Mouse (Mus musculus): Measurements from ENCODE around the gene Slc25a21. TPM values are rescaled to one million over a fixed set of nuclear protein-coding genes. Genes with fewer than 3 reads are reported as not detected.

Slc25a21 gene
- polyA plus RNA-seq, 1 experiment from 2014 or later = 4.1 TPM

GRCm38 (mm10) chr12:56781196-56781595, 416.1 kb downstream of the Slc25a21 start:
- Histone ChIP-seq H3K4me3 (ENCODE audit: low read depth, low read length) (no peak overlapping the region), H3K36me3 (ENCODE audit: control insufficient read depth, insufficient read depth, low read length) (no peaks in the 10 kb centered on the region), H3K27ac (ENCODE audit: low read length) (no peak overlapping the region), H3K9me3 (ENCODE audit: control insufficient read depth, low read depth, low read length) (no peaks in the 10 kb centered on the region), H3K4me1 (ENCODE audit: control insufficient read depth, insufficient read depth, low read length) (no peaks in the 10 kb centered on the region), H3K4me2 (replicated peaks; ENCODE audit: low read depth, low read length) (no peak overlapping the region), H3K9ac (replicated peaks; ENCODE audit: low read depth, low read length) (no peak overlapping the region), H3K27me3 (ENCODE audit: control insufficient read depth, insufficient read depth, low read length) (no peaks in the 10 kb centered on the region)
- 75% methylated on average over 5 of the region's 5 CpGs for WGBS
- no peak for ATAC-seq (ENCODE audit: insufficient number of reproducible peaks, insufficient read depth, low FRiP score, low read depth)

GRCm38 (mm10) chr12:56779621-56780020, 417.7 kb downstream of the Slc25a21 start:
- Histone ChIP-seq H3K36me3 (ENCODE audit: control insufficient read depth, insufficient read depth, low read length) (no peaks in the 10 kb centered on the region), H3K4me3 (ENCODE audit: low read depth, low read length) (no peak overlapping the region), H3K27me3 (ENCODE audit: control insufficient read depth, insufficient read depth, low read length) (no peaks in the 10 kb centered on the region), H3K4me1 (ENCODE audit: control insufficient read depth, insufficient read depth, low read length) (no peaks in the 10 kb centered on the region), H3K4me2 (replicated peaks; ENCODE audit: low read depth, low read length) (no peak overlapping the region), H3K27ac (ENCODE audit: low read length) (no peak overlapping the region), H3K9me3 (ENCODE audit: control insufficient read depth, low read depth, low read length) (no peaks in the 10 kb centered on the region), H3K9ac (replicated peaks; ENCODE audit: low read depth, low read length) (no peak overlapping the region)
- 81% methylated on average over 3 of the region's 3 CpGs for WGBS
- ATAC-seq (ENCODE audit: insufficient number of reproducible peaks, insufficient read depth, low FRiP score, low read depth) = no peak

- H3K4me1 ChIP-seq (ENCODE audit: control insufficient read depth, insufficient read depth, low read length) = no peaks in the 10 kb centered on the region
- H3K9ac ChIP-seq (replicated peaks; ENCODE audit: low read depth, low read length) = no peak overlapping the region
- no peaks in the 10 kb centered on the region for H3K9me3 ChIP-seq (ENCODE audit: control insufficient read depth, low read depth, low read length)
- H3K4me2 ChIP-seq (replicated peaks; ENCODE audit: low read depth, low read length) = no peak overlapping the region
- no peak for ATAC-seq (ENCODE audit: insufficient number of reproducible peaks, insufficient read depth, low FRiP score, low read depth)
- H3K27me3 ChIP-seq (ENCODE audit: control insufficient read depth, insufficient read depth, low read length) = no peaks in the 10 kb centered on the region
- no peak overlapping the region for H3K4me3 ChIP-seq (ENCODE audit: low read depth, low read length)
- WGBS = 57% methylated on average over 6 of the region's 6 CpGs
- H3K27ac ChIP-seq (ENCODE audit: low read length) = no peak overlapping the region
- H3K36me3 ChIP-seq (ENCODE audit: control insufficient read depth, insufficient read depth, low read length) = no peaks in the 10 kb centered on the region
Measured at GRCm38 (mm10) chr12:56773941-56774340, 423.3 kb downstream of the Slc25a21 start.

GRCm38 (mm10) chr12:56769421-56769820, 427.9 kb downstream of the Slc25a21 start:
- ATAC-seq (ENCODE audit: insufficient number of reproducible peaks, insufficient read depth, low FRiP score, low read depth) = no peak
- H3K27me3 ChIP-seq (ENCODE audit: control insufficient read depth, insufficient read depth, low read length) = no peaks in the 10 kb centered on the region
- H3K36me3 ChIP-seq (ENCODE audit: control insufficient read depth, insufficient read depth, low read length) = no peaks in the 10 kb centered on the region
- no peak overlapping the region for H3K4me2 ChIP-seq (replicated peaks; ENCODE audit: low read depth, low read length)
- 81% methylated on average over 5 of the region's 5 CpGs for WGBS
- H3K4me3 ChIP-seq (ENCODE audit: low read depth, low read length) = no peak overlapping the region
- H3K4me1 ChIP-seq (ENCODE audit: control insufficient read depth, insufficient read depth, low read length) = no peaks in the 10 kb centered on the region
- H3K27ac ChIP-seq (ENCODE audit: low read length) = no peak overlapping the region
- no peaks in the 10 kb centered on the region for H3K9me3 ChIP-seq (ENCODE audit: control insufficient read depth, low read depth, low read length)
- H3K9ac ChIP-seq (replicated peaks; ENCODE audit: low read depth, low read length) = no peak overlapping the region

- H3K27ac ChIP-seq (ENCODE audit: low read length) = no peak overlapping the region
Measured at GRCm38 (mm10) chr12:56767474-56767873, 429.8 kb downstream of the Slc25a21 start.

GRCm38 (mm10) chr12:56737104-56737503, 460.2 kb downstream of the Slc25a21 start:
- H3K9ac ChIP-seq (replicated peaks; ENCODE audit: low read depth, low read length) = no peak overlapping the region
- H3K4me2 ChIP-seq (replicated peaks; ENCODE audit: low read depth, low read length) = no peak overlapping the region
- no peaks in the 10 kb centered on the region for H3K9me3 ChIP-seq (ENCODE audit: control insufficient read depth, low read depth, low read length)
- H3K4me3 ChIP-seq (ENCODE audit: low read depth, low read length) = no peak overlapping the region
- H3K27me3 ChIP-seq (ENCODE audit: control insufficient read depth, insufficient read depth, low read length) = no peaks in the 10 kb centered on the region
- no peaks in the 10 kb centered on the region for H3K36me3 ChIP-seq (ENCODE audit: control insufficient read depth, insufficient read depth, low read length)
- no peak overlapping the region for H3K27ac ChIP-seq (ENCODE audit: low read length)
- H3K4me1 ChIP-seq (ENCODE audit: control insufficient read depth, insufficient read depth, low read length) = no peaks in the 10 kb centered on the region
- 78% methylated on average over 4 of the region's 4 CpGs for WGBS
- no peak for ATAC-seq (ENCODE audit: insufficient number of reproducible peaks, insufficient read depth, low FRiP score, low read depth)

More at GRCm38 (mm10) chr12:56767474-56767873, 429.8 kb downstream of the Slc25a21 start:
- ATAC-seq (ENCODE audit: insufficient number of reproducible peaks, insufficient read depth, low FRiP score, low read depth) = no peak
- no peaks in the 10 kb centered on the region for H3K36me3 ChIP-seq (ENCODE audit: control insufficient read depth, insufficient read depth, low read length)
- H3K4me3 ChIP-seq (ENCODE audit: low read depth, low read length) = no peak overlapping the region
- no peak overlapping the region for H3K9ac ChIP-seq (replicated peaks; ENCODE audit: low read depth, low read length)
- WGBS = 80% methylated on average over 6 of the region's 6 CpGs
- H3K4me1 ChIP-seq (ENCODE audit: control insufficient read depth, insufficient read depth, low read length) = no peaks in the 10 kb centered on the region
- no peaks in the 10 kb centered on the region for H3K27me3 ChIP-seq (ENCODE audit: control insufficient read depth, insufficient read depth, low read length)
- no peaks in the 10 kb centered on the region for H3K9me3 ChIP-seq (ENCODE audit: control insufficient read depth, low read depth, low read length)
- H3K4me2 ChIP-seq (replicated peaks; ENCODE audit: low read depth, low read length) = no peak overlapping the region

GRCm38 (mm10) chr12:56727631-56728030, 469.6 kb downstream of the Slc25a21 start:
- no peak overlapping the region for H3K4me2 ChIP-seq (replicated peaks; ENCODE audit: low read depth, low read length)
- no peak overlapping the region for H3K9ac ChIP-seq (replicated peaks; ENCODE audit: low read depth, low read length)
- no peaks in the 10 kb centered on the region for H3K9me3 ChIP-seq (ENCODE audit: control insufficient read depth, low read depth, low read length)
- H3K4me3 ChIP-seq (ENCODE audit: low read depth, low read length) = no peak overlapping the region
- no peaks in the 10 kb centered on the region for H3K27me3 ChIP-seq (ENCODE audit: control insufficient read depth, insufficient read depth, low read length)
- ATAC-seq (ENCODE audit: insufficient number of reproducible peaks, insufficient read depth, low FRiP score, low read depth) = no peak
- 47% methylated on average over 4 of the region's 4 CpGs for WGBS
- no peaks in the 10 kb centered on the region for H3K4me1 ChIP-seq (ENCODE audit: control insufficient read depth, insufficient read depth, low read length)
- no peak overlapping the region for H3K27ac ChIP-seq (ENCODE audit: low read length)
- no peaks in the 10 kb centered on the region for H3K36me3 ChIP-seq (ENCODE audit: control insufficient read depth, insufficient read depth, low read length)

GRCm38 (mm10) chr12:56718707-56719051, 478.6 kb downstream of the Slc25a21 start:
- H3K27me3 ChIP-seq (ENCODE audit: control insufficient read depth, insufficient read depth, low read length) = no peaks in the 10 kb centered on the region
- no peak for ATAC-seq (ENCODE audit: insufficient number of reproducible peaks, insufficient read depth, low FRiP score, low read depth)
- no peaks in the 10 kb centered on the region for H3K9me3 ChIP-seq (ENCODE audit: control insufficient read depth, low read depth, low read length)
- no peak overlapping the region for H3K9ac ChIP-seq (replicated peaks; ENCODE audit: low read depth, low read length)
- WGBS = 41% methylated on average over 6 of the region's 6 CpGs
- H3K4me1 ChIP-seq (ENCODE audit: control insufficient read depth, insufficient read depth, low read length) = no peaks in the 10 kb centered on the region
- no peaks in the 10 kb centered on the region for H3K36me3 ChIP-seq (ENCODE audit: control insufficient read depth, insufficient read depth, low read length)
- H3K4me3 ChIP-seq (ENCODE audit: low read depth, low read length) = no peak overlapping the region
- H3K27ac ChIP-seq (ENCODE audit: low read length) = no peak overlapping the region
- H3K4me2 ChIP-seq (replicated peaks; ENCODE audit: low read depth, low read length) = no peak overlapping the region

- Histone ChIP-seq H3K36me3 (ENCODE audit: control insufficient read depth, insufficient read depth, low read length) (no peaks in the 10 kb centered on the region), H3K27ac (ENCODE audit: low read length) (no peak overlapping the region), H3K4me3 (ENCODE audit: low read depth, low read length) (no peak overlapping the region), H3K9me3 (ENCODE audit: control insufficient read depth, low read depth, low read length) (no peaks in the 10 kb centered on the region), H3K4me2 (replicated peaks; ENCODE audit: low read depth, low read length) (no peak overlapping the region), H3K27me3 (ENCODE audit: control insufficient read depth, insufficient read depth, low read length) (no peaks in the 10 kb centered on the region), H3K4me1 (ENCODE audit: control insufficient read depth, insufficient read depth, low read length) (no peaks in the 10 kb centered on the region), H3K9ac (replicated peaks; ENCODE audit: low read depth, low read length) (no peak overlapping the region)
- no peak for ATAC-seq (ENCODE audit: insufficient number of reproducible peaks, insufficient read depth, low FRiP score, low read depth)
- WGBS = 27% methylated on average over 14 of the region's 14 CpGs
Measured at GRCm38 (mm10) chr12:56717971-56718706, 479.1 kb downstream of the Slc25a21 start.
